Mouse (Mus musculus): ENCODE measurements around the gene Nfix.

Nfix gene

GRCm38 (mm10) chr8:84714161-84714560, 86.0 kb downstream of the Nfix start:
- no peak for DNase-seq (ENCODE audit: low spot score)

GRCm38 (mm10) chr8:84713381-84713780, 86.8 kb downstream of the Nfix start:
- DNase-seq (ENCODE audit: low spot score) = no peak

- DNase-seq (ENCODE audit: low spot score) = no peak
Measured at GRCm38 (mm10) chr8:84712759-84713120, 87.4 kb downstream of the Nfix start.

- no peak for DNase-seq (ENCODE audit: low spot score)
Measured at GRCm38 (mm10) chr8:84711933-84712758, 88.0 kb downstream of the Nfix start.

- no peak for DNase-seq (ENCODE audit: low spot score)
Measured at GRCm38 (mm10) chr8:84711312-84711711, 88.8 kb downstream of the Nfix start.

- DNase-seq (ENCODE audit: low spot score) = no peak
Measured at GRCm38 (mm10) chr8:84709931-84710330, 90.2 kb downstream of the Nfix start.

- DNase-seq (ENCODE audit: low spot score) = peak; percentile 80
Measured at GRCm38 (mm10) chr8:84708774-84709475, 91.2 kb downstream of the Nfix start.

- DNase-seq (ENCODE audit: low spot score) = peak; percentile 65
Measured at GRCm38 (mm10) chr8:84708071-84708541, 92.0 kb downstream of the Nfix start.

- peak; percentile 71 for DNase-seq (ENCODE audit: low spot score)
Measured at GRCm38 (mm10) chr8:84707267-84707883, 92.8 kb downstream of the Nfix start.

- peak; percentile 60 for DNase-seq (ENCODE audit: low spot score)
Measured at GRCm38 (mm10) chr8:84706610-84707266, 93.4 kb downstream of the Nfix start.

GRCm38 (mm10) chr8:84705960-84706359, 94.2 kb downstream of the Nfix start:
- DNase-seq (ENCODE audit: low spot score) = no peak

GRCm38 (mm10) chr8:84704867-84705831, 95.0 kb downstream of the Nfix start:
- DNase-seq (ENCODE audit: low spot score) = peak; percentile 49

- peak; percentile 83 for DNase-seq (ENCODE audit: low spot score)
Measured at GRCm38 (mm10) chr8:84704356-84704755, 95.8 kb downstream of the Nfix start.

- DNase-seq (ENCODE audit: low spot score) = no peak
Measured at GRCm38 (mm10) chr8:84703466-84704249, 96.5 kb downstream of the Nfix start.

GRCm38 (mm10) chr8:84702963-84703465, 97.1 kb downstream of the Nfix start:
- no peak for DNase-seq (ENCODE audit: low spot score)

GRCm38 (mm10) chr8:84702561-84702960, 97.6 kb downstream of the Nfix start:
- no peak for DNase-seq (ENCODE audit: low spot score)

GRCm38 (mm10) chr8:84700941-84701911, 98.9 kb downstream of the Nfix start, which contains the start of gene Lyl1:
Gene Lyl1, plus strand, starts transcription at chr8:84701457.
- no peak for DNase-seq (ENCODE audit: low spot score)

- no peak for DNase-seq (ENCODE audit: low spot score)
Measured at GRCm38 (mm10) chr8:84700526-84700925, 99.6 kb downstream of the Nfix start.

- no peak for DNase-seq (ENCODE audit: low spot score)
Measured at GRCm38 (mm10) chr8:84699861-84700322, 100.3 kb downstream of the Nfix start.

All from testis, postnatal 14 days (tissue).